Mouse (Mus musculus) liver, postnatal 0 days (tissue): ENCODE data around the gene Ppil2.

ENCODE experiments used
- CTCF ChIP-seq: sonication (generic); IDR thresholded peaks from 2 replicates; pipeline ENCODE4 v1.5.1; 2016; ENCODE audit warnings: antibody characterized with exemption, low read depth
- EP300 ChIP-seq: IDR thresholded peaks from 2 replicates; pipeline ENCODE4 v1.6.1; 2016; ENCODE audit warnings: antibody characterized with exemption, low read depth, mild to moderate bottlenecking

DNA sequence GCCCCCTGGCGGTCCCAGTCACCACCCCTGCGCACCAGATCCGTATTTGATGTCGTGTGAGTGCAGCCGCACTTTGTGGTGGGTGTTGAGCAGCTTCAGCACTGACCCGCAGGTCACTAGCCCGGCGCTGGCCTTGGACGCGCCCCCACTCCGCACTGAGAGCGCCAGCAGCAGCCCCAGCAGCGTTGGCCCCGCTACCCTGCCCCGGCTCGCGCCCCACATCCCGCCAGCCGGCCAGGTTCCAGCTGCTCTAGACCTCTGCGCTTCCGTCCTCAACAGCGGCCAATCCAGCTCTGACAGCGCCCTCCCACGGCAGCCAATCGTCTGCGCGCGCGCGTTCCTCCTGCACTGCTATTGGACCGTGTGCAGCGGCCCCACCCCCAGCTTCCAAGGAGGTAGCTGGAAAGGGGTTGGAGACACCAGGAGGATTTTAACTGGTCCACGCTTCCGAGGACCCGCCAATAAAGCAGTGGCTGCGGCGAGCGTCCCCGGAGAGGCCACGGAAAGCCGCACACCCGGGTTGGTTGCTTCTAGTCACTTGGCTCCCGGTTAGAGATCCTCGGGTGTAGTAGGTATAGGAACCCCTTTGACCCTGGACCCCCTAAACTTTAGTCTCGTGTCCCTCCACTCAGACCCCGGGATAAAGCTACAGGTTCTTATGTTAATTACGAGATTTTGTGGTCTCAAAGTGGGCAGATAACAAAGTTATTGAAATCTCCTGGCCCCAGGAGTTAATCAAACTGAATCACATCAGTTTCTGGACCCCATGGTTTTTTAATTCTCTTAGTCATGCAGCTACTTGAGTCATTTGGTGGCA, 21.2 kb upstream of the Ppil2 start, which contains the start of gene Sdf2l1:
- TF ChIP-seq CTCF: no peak; the same call in none of the 2 replicates
- TF ChIP-seq EP300: no peak
